In genomic region chr8:125870179-125870702, GRCm38 (mm10) we compare ENCODE assay signal across 7 mouse cellular contexts. TPM values are rescaled to one million over a fixed set of nuclear protein-coding genes. Genes with fewer than 3 reads are reported as not detected.
DNase-seq lines count a peak whose midpoint lies in the region; ATAC-seq and TF ChIP-seq lines count a peak whose summit lies in the region.

No protein-coding gene starts in this region.

- H3K27ac ChIP-seq in liver, embryonic 11.5 days (ENCODE audit: low read depth, low read length): peak overlapping the region; percentile 46; the same call in 1 of the 2 replicates
- no peak overlapping the region for H3K27ac ChIP-seq in liver, postnatal 0 days (ENCODE audit: low read depth)
- H3K27ac ChIP-seq in embryonic facial prominence, embryonic 10.5 days (replicated peaks): peak overlapping the region; percentile 71
- H3K27ac ChIP-seq in hindbrain, embryonic 11.5 days (ENCODE audit: low read depth, low read length): no peak overlapping the region
- peak overlapping the region; percentile 74 for H3K27ac ChIP-seq in midbrain, embryonic 13.5 days

- peak overlapping the region; percentile 53 for H3K4me2 ChIP-seq in liver, embryonic 11.5 days
- no peak overlapping the region for H3K4me2 ChIP-seq in liver, postnatal 0 days (ENCODE audit: low read depth, low read length)
- H3K4me2 ChIP-seq in hindbrain, embryonic 11.5 days (replicated peaks; ENCODE audit: low read depth, low read length): no peak overlapping the region
- no peak overlapping the region for H3K4me2 ChIP-seq in midbrain, embryonic 13.5 days (replicated peaks)

- H3K36me3 ChIP-seq in liver, embryonic 11.5 days (ENCODE audit: control insufficient read depth, insufficient read depth, low read length): no peaks in the 10 kb centered on the region
- H3K36me3 ChIP-seq in liver, postnatal 0 days (replicated peaks; ENCODE audit: insufficient read depth, low read length): no peaks in the 10 kb centered on the region
- no peaks in the 10 kb centered on the region for H3K36me3 ChIP-seq in embryonic facial prominence, embryonic 10.5 days (replicated peaks)
- no peaks in the 10 kb centered on the region for H3K36me3 ChIP-seq in hindbrain, embryonic 11.5 days (ENCODE audit: control insufficient read depth, insufficient read depth, low read length)
- H3K36me3 ChIP-seq in midbrain, embryonic 13.5 days: peaks cover 7% of the 10 kb centered on the region; the same call in 1 of the 2 replicates

- DNase-seq in liver, embryonic 11.5 days (ENCODE audit: low spot score): no peak
- no peak for DNase-seq in liver, postnatal 0 days
- DNase-seq in embryonic facial prominence, embryonic 10.5 days (ENCODE audit: low spot score): no peak
- no peak for DNase-seq in hindbrain, embryonic 11.5 days (ENCODE audit: low spot score)
- no peak for DNase-seq in c-Kit-positive CD71-positive TER-119-positive erythroid progenitor cells, embryonic 14.5 days (ENCODE audit: low spot score)
- no peak for DNase-seq in frontal cortex, postnatal 25 days (ENCODE audit: low spot score in 2 of 2)

- no peak overlapping the region for H3K4me3 ChIP-seq in liver, embryonic 11.5 days (ENCODE audit: low read depth, low read length)
- no peak overlapping the region for H3K4me3 ChIP-seq in liver, postnatal 0 days (ENCODE audit: low read depth, low read length)
- H3K4me3 ChIP-seq in embryonic facial prominence, embryonic 10.5 days: no peak overlapping the region
- H3K4me3 ChIP-seq in hindbrain, embryonic 11.5 days (ENCODE audit: low read depth, low read length): no peak overlapping the region
- H3K4me3 ChIP-seq in midbrain, embryonic 13.5 days (replicated peaks): no peak overlapping the region

- H3K9me3 ChIP-seq in liver, embryonic 11.5 days (ENCODE audit: control insufficient read depth, low read length): no peaks in the 10 kb centered on the region
- no peaks in the 10 kb centered on the region for H3K9me3 ChIP-seq in liver, postnatal 0 days (ENCODE audit: low read length)
- H3K9me3 ChIP-seq in embryonic facial prominence, embryonic 10.5 days: no peaks in the 10 kb centered on the region
- no peaks in the 10 kb centered on the region for H3K9me3 ChIP-seq in hindbrain, embryonic 11.5 days (ENCODE audit: control insufficient read depth, low read length)
- no peaks in the 10 kb centered on the region for H3K9me3 ChIP-seq in midbrain, embryonic 13.5 days

- peaks cover 19% of the 10 kb centered on the region for H3K4me1 ChIP-seq in liver, embryonic 11.5 days (replicated peaks; ENCODE audit: control insufficient read depth, insufficient read depth, low read length)
- no peaks in the 10 kb centered on the region for H3K4me1 ChIP-seq in liver, postnatal 0 days (ENCODE audit: insufficient read depth)
- peaks cover 36% of the 10 kb centered on the region for H3K4me1 ChIP-seq in embryonic facial prominence, embryonic 10.5 days
- H3K4me1 ChIP-seq in hindbrain, embryonic 11.5 days (replicated peaks; ENCODE audit: control insufficient read depth, insufficient read depth, low read length): peaks cover 5% of the 10 kb centered on the region; the same call in 1 of the 2 replicates
- H3K4me1 ChIP-seq in midbrain, embryonic 13.5 days (replicated peaks): peaks cover 16% of the 10 kb centered on the region

- no peak for TF ChIP-seq EP300 in liver, postnatal 0 days (IDR thresholded peaks at IDR 0.05; ENCODE audit: low read depth)

- H3K9ac ChIP-seq in liver, embryonic 11.5 days (ENCODE audit: low read depth, low read length): no peak overlapping the region
- no peak overlapping the region for H3K9ac ChIP-seq in liver, postnatal 0 days (replicated peaks)
- peak overlapping the region; percentile 23 for H3K9ac ChIP-seq in hindbrain, embryonic 11.5 days (ENCODE audit: low read depth, low read length)
- no peak overlapping the region for H3K9ac ChIP-seq in midbrain, embryonic 13.5 days (replicated peaks)

- TF ChIP-seq CTCF in liver, postnatal 0 days (IDR thresholded peaks at IDR 0.05; ENCODE audit: low read depth): no peak

- 20% methylated on average over 6 of the region's 6 CpGs for WGBS in liver, embryonic 11.5 days
- WGBS in liver, postnatal 0 days (ENCODE audit: insufficient replicate concordance): 34% methylated on average over 6 of the region's 6 CpGs
- WGBS in embryonic facial prominence, embryonic 10.5 days: 35% methylated on average over 6 of the region's 6 CpGs
- WGBS in hindbrain, embryonic 11.5 days: 46% methylated on average over 6 of the region's 6 CpGs
- WGBS in midbrain, embryonic 13.5 days: 19% methylated on average over 6 of the region's 6 CpGs

- no peaks in the 10 kb centered on the region; the same call in 1 of the 2 replicates for H3K27me3 ChIP-seq in liver, embryonic 11.5 days (replicated peaks; ENCODE audit: control insufficient read depth, insufficient read depth, low read length)
- H3K27me3 ChIP-seq in liver, postnatal 0 days (ENCODE audit: insufficient read depth, low read length): no peaks in the 10 kb centered on the region
- H3K27me3 ChIP-seq in embryonic facial prominence, embryonic 10.5 days (replicated peaks; ENCODE audit: low read depth, poor library complexity, severe bottlenecking): peaks cover 11% of the 10 kb centered on the region; the same call in 1 of the 2 replicates
- no peaks in the 10 kb centered on the region; the same call in 1 of the 2 replicates for H3K27me3 ChIP-seq in hindbrain, embryonic 11.5 days (ENCODE audit: control insufficient read depth, insufficient read depth, low read length)
- no peaks in the 10 kb centered on the region; the same call in 1 of the 2 replicates for H3K27me3 ChIP-seq in midbrain, embryonic 13.5 days

- ATAC-seq in liver, embryonic 11.5 days (replicated peaks; ENCODE audit: low FRiP score): peak; percentile 14
- ATAC-seq in liver, postnatal 0 days: no peak
- ATAC-seq in hindbrain, embryonic 11.5 days (ENCODE audit: low FRiP score): peak; percentile 37; the same call in 1 of the 2 replicates
- ATAC-seq in midbrain, embryonic 13.5 days: peak; percentile 62

RNA-seq across cellular contexts. Expression of gene Pcnx2, which starts 27.9 kb away (rescaled TPM):
- polyA plus RNA-seq in liver, embryonic 11.5 days (2014; fragmentation: Nextera tagmentation; extraction: Ambion mirVana): 0.47 and 0.67 TPM in 2 replicates
- 0.04 and 0.05 TPM in 2 replicates for polyA plus RNA-seq in liver, postnatal 0 days (2015; fragmentation: Nextera tagmentation; extraction: Ambion mirVana)
- 0.10 and 0.15 TPM in 2 replicates for polyA plus RNA-seq in embryonic facial prominence, embryonic 10.5 days (2016; fragmentation: Nextera tagmentation; extraction: Ambion mirVana)
- polyA plus RNA-seq in hindbrain, embryonic 11.5 days (2014; fragmentation: Nextera tagmentation; extraction: Ambion mirVana): 0.25 and 0.46 TPM in 2 replicates
- 3.6 and 3.8 TPM in 2 replicates for polyA plus RNA-seq in midbrain, embryonic 13.5 days (2015; fragmentation: Nextera tagmentation; extraction: Ambion mirVana)

RNA-seq across cellular contexts. Expression of gene Map3k21, which starts 40.0 kb away (rescaled TPM):
- 0.07 and 0.14 TPM in 2 replicates for polyA plus RNA-seq in liver, embryonic 11.5 days (2014; fragmentation: Nextera tagmentation; extraction: Ambion mirVana)
- 0.39 and 0.56 TPM in 2 replicates for polyA plus RNA-seq in liver, postnatal 0 days (2015; fragmentation: Nextera tagmentation; extraction: Ambion mirVana)
- polyA plus RNA-seq in embryonic facial prominence, embryonic 10.5 days (2016; fragmentation: Nextera tagmentation; extraction: Ambion mirVana): 0.04 and 0.06 TPM in 2 replicates
- 0.08 and 0.14 TPM in 2 replicates for polyA plus RNA-seq in hindbrain, embryonic 11.5 days (2014; fragmentation: Nextera tagmentation; extraction: Ambion mirVana)
- 0.13 and 0.16 TPM in 2 replicates for polyA plus RNA-seq in midbrain, embryonic 13.5 days (2015; fragmentation: Nextera tagmentation; extraction: Ambion mirVana)

Comparison
In these comparisons a context has a peak if more than half of its experiments do, and no peak if none do; other contexts are left out.
1. H3K27ac ChIP-seq: peak in liver, embryonic 11.5 days (single experiment), embryonic facial prominence, embryonic 10.5 days (single experiment) and midbrain, embryonic 13.5 days (single experiment); none in liver, postnatal 0 days (single experiment) and hindbrain, embryonic 11.5 days (single experiment).